9 mouse cellular contexts compared by ENCODE assay signal in the genomic region with DNA sequence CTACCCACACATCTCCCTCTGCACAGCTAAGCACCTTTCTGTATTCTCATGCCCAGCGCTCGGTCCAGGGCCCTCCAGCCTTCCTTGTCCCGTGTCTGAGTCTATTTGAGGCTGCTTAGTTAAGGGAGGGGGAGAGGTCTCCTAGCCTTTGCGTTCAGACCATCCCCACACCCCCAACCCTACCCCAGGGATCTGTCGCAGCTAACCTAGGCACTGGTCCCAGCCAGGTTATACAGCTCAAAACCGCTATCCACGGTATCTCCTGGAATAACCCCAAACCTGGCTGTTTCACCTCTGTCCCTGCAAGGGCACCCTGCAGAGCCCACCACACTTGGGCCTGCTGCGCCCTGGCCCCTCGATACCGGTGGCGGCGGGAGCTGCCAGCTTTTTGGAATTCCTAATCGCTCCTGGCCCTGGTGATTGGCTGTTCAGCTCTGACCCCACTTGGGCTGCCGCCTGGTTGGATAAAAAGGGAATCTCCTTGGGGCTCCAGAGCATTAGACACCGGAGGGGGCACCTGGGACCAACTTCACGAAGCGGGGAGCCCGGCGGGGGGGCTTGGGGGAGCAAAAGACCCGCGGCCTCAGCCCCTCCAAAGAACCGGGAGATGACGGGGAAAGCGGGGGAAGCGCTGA. TPM values are rescaled to one million over a fixed set of nuclear protein-coding genes. Genes with fewer than 3 reads are reported as not detected.
DNase-seq lines count a peak whose midpoint lies in the region; ATAC-seq and TF ChIP-seq lines count a peak whose summit lies in the region.
"Had no signal": no experiment of that assay in that cellular context is flagged by ENCODE, and none has a peak within 500 bp of the region (broad histone marks: within the 10 kb centered on the region; RNA-seq: fewer than 3 reads in every experiment).

Vsx2 (plus strand) TSS at position 427 of the 635 bp plus-strand sequence.

- no peak; the same call in 1 of the 2 replicates for ATAC-seq in heart, embryonic 16.5 days (replicated peaks; ENCODE audit: extremely low read depth, insufficient read depth, low FRiP score)
- 0 out of 2 replicates have a peak, but pooled peaks have one; percentile 28 for ATAC-seq in hindbrain, embryonic 13.5 days (ENCODE audit: low FRiP score)
- ATAC-seq in midbrain, postnatal 0 days (ENCODE audit: low FRiP score) = no peak

- no peak for TF ChIP-seq CTCF in midbrain, postnatal 0 days (IDR thresholded peaks at IDR 0.05)
- no peak for TF ChIP-seq CTCF in layer of hippocampus, adult 2 months (conservative IDR thresholded peaks at IDR 0.05)

- 2% methylated on average over 25 of the region's 25 CpGs for WGBS in heart, embryonic 16.5 days
- WGBS in hindbrain, embryonic 13.5 days = 2% methylated on average over 25 of the region's 25 CpGs
- WGBS in midbrain, postnatal 0 days = 1% methylated on average over 24 of the region's 25 CpGs

- H3K27ac ChIP-seq in heart, embryonic 16.5 days (ENCODE audit: low read length) = no peak within 1 kb of the TSS
- no peak within 1 kb of the TSS for H3K27ac ChIP-seq in hindbrain, embryonic 13.5 days
- no peak within 1 kb of the TSS for H3K27ac ChIP-seq in midbrain, postnatal 0 days (ENCODE audit: low read depth, low read length)
- no peak within 1 kb of the TSS for H3K27ac ChIP-seq in layer of hippocampus, adult 2 months

- H3K9ac ChIP-seq in heart, embryonic 16.5 days (ENCODE audit: low read length) = peak within 1 kb of the TSS; percentile 26; the same call in 1 of the 2 replicates
- no peak within 1 kb of the TSS for H3K9ac ChIP-seq in hindbrain, embryonic 13.5 days
- H3K9ac ChIP-seq in midbrain, postnatal 0 days (replicated peaks; ENCODE audit: low read length, poor library complexity, severe bottlenecking) = no peak within 1 kb of the TSS

- H3K36me3 ChIP-seq in heart, embryonic 16.5 days (ENCODE audit: control insufficient read depth, insufficient read depth) = no peaks in the 10 kb centered on the region
- no peaks in the 10 kb centered on the region for H3K36me3 ChIP-seq in hindbrain, embryonic 13.5 days
- H3K36me3 ChIP-seq in midbrain, postnatal 0 days (ENCODE audit: insufficient read depth, low read length) = no peaks in the 10 kb centered on the region

- H3K4me2 ChIP-seq in heart, embryonic 16.5 days (ENCODE audit: low read depth, low read length) = peak within 1 kb of the TSS; percentile 47
- H3K4me2 ChIP-seq in hindbrain, embryonic 13.5 days = peak within 1 kb of the TSS; percentile 17
- no peak within 1 kb of the TSS; the same call in 1 of the 2 replicates for H3K4me2 ChIP-seq in midbrain, postnatal 0 days (ENCODE audit: low read depth, low read length, poor library complexity, severe bottlenecking)

- H3K4me1 ChIP-seq in heart, embryonic 16.5 days (ENCODE audit: control insufficient read depth, insufficient read depth, low read length) = peaks cover 20% of the 10 kb centered on the region
- H3K4me1 ChIP-seq in hindbrain, embryonic 13.5 days (replicated peaks) = peaks cover 15% of the 10 kb centered on the region
- H3K4me1 ChIP-seq in midbrain, postnatal 0 days (ENCODE audit: insufficient read depth, low read length) = no peaks in the 10 kb centered on the region

- no peak for DNase-seq in heart, adult 11 months
- DNase-seq in embryo, embryonic 9.5 days (ENCODE audit: extremely low spot score) = peak; percentile 36
- no peak for DNase-seq in midbrain, postnatal 0 days (ENCODE audit: low spot score)
- DNase-seq in layer of hippocampus, adult 2 months (ENCODE audit: low spot score in 2 of 2) = no peak
- no peak for DNase-seq in thymus, postnatal 25 days
- no peak for DNase-seq in adrenal gland, adult 8-10 months

- H3K27me3 ChIP-seq in heart, embryonic 16.5 days (ENCODE audit: control insufficient read depth, insufficient read depth, low read length) = peaks cover 66% of the 10 kb centered on the region
- H3K27me3 ChIP-seq in hindbrain, embryonic 13.5 days = peaks cover 96% of the 10 kb centered on the region
- peaks cover 45% of the 10 kb centered on the region for H3K27me3 ChIP-seq in midbrain, postnatal 0 days (ENCODE audit: insufficient read depth, low read length)

- peak within 1 kb of the TSS; percentile 36 for H3K4me3 ChIP-seq in heart, embryonic 16.5 days (ENCODE audit: low read length)
- peak within 1 kb of the TSS; percentile 21 for H3K4me3 ChIP-seq in hindbrain, embryonic 13.5 days
- H3K4me3 ChIP-seq in midbrain, postnatal 0 days (ENCODE audit: low read depth, low read length) = 0 out of 2 replicates have a peak within 1 kb of the TSS, but pooled peaks have one; percentile 1
- no peak within 1 kb of the TSS for H3K4me3 ChIP-seq in layer of hippocampus, adult 2 months
- H3K4me3 ChIP-seq: erythroblast, embryonic 14.5 days had no signal

- H3K9me3 ChIP-seq in heart, embryonic 16.5 days (replicated peaks; ENCODE audit: control insufficient read depth, low read length) = no peaks in the 10 kb centered on the region
- H3K9me3 ChIP-seq in hindbrain, embryonic 13.5 days = no peaks in the 10 kb centered on the region
- no peaks in the 10 kb centered on the region for H3K9me3 ChIP-seq in midbrain, postnatal 0 days (ENCODE audit: low read length)

RNA-seq across cellular contexts. Expression of gene Vsx2, which starts in this region (rescaled TPM):
- not detected in 2 replicates for polyA plus RNA-seq in heart, embryonic 16.5 days (2015; fragmentation: Nextera tagmentation; extraction: Ambion mirVana)
- polyA plus RNA-seq in hindbrain, embryonic 13.5 days (2015; fragmentation: Nextera tagmentation; extraction: Ambion mirVana) = 5.4 and 10.1 TPM in 2 replicates
- total RNA-seq in midbrain, postnatal 0 days (2014; rRNA removed) = 1.8 and 3.0 TPM in 2 replicates
- polyA plus RNA-seq in midbrain, postnatal 0 days (2015; fragmentation: Nextera tagmentation; extraction: Ambion mirVana) = 0.83 and 1.2 TPM in 2 replicates
- total RNA-seq in layer of hippocampus, adult 2 months (2021) = under 1 TPM; 0.27 to 0.28 TPM
- under 1 TPM in 1 of 4 experiments, not detected in 3; 0.08 TPM for total RNA-seq in adrenal gland, adult 8-10 months (2022)
- polyA plus RNA-seq: erythroblast, embryonic 14.5 days had no signal
